Mouse (Mus musculus) embryonic facial prominence, embryonic 14.5 days (tissue): ENCODE data around the gene Cldn13. TPM values are rescaled to one million over a fixed set of nuclear protein-coding genes. Genes with fewer than 3 reads are reported as not detected.
"Not testable (repeated sequence)": the region's sequence is repeated elsewhere in the genome, so short reads cannot be mapped to it uniquely, and the experiment has no call there.

Source experiments
- ATAC-seq: fragments of 200-750 bp; cut with Nextera tagmentation; 2 replicates; pipeline ENCODE4 v1.8.0; 2017; ENCODE audit warnings: low read depth, moderate number of reproducible peaks, moderate TSS enrichment
- DNase-seq: peaks from one replicate; pipeline ENCODE4 v3.0.0-alpha.2; 2015; ENCODE audit warnings: low spot score
- H3K27ac ChIP-seq: fragments of 300-500 bp; sonication (generic); replicated peaks from 2 replicates; pipeline ENCODE4 v1.5.1; 2014; ENCODE audit warnings: low read depth, mild to moderate bottlenecking, low read length, moderate library complexity
- H3K27me3 ChIP-seq: fragments of 300-500 bp; sonication (generic); replicated peaks from 2 replicates; pipeline ENCODE4 v1.6.1; 2014; ENCODE audit warnings: low read length; ENCODE audit not compliant: control insufficient read depth, insufficient read depth
- H3K36me3 ChIP-seq: fragments of 300-500 bp; sonication (generic); 2 replicates; pipeline ENCODE4 v1.6.1; 2014; ENCODE audit warnings: low read length, mixed read lengths; ENCODE audit not compliant: control insufficient read depth, insufficient read depth
- H3K4me1 ChIP-seq: fragments of 300-500 bp; sonication (generic); 2 replicates; pipeline ENCODE4 v1.6.1; 2014; ENCODE audit warnings: antibody characterized with exemption, low read length; ENCODE audit not compliant: control insufficient read depth, insufficient read depth
- H3K4me2 ChIP-seq: fragments of 300-500 bp; sonication (generic); 2 replicates; pipeline ENCODE4 v1.6.1; 2014; ENCODE audit warnings: low read depth, mild to moderate bottlenecking, low read length, moderate library complexity, mixed read lengths
- H3K4me3 ChIP-seq: fragments of 300-500 bp; sonication (generic); 2 replicates; pipeline ENCODE4 v1.5.1; 2014; ENCODE audit warnings: low read depth, mild to moderate bottlenecking, low read length
- H3K9ac ChIP-seq: fragments of 300-500 bp; sonication (generic); 2 replicates; pipeline ENCODE4 v1.6.1; 2014; ENCODE audit warnings: low read depth, mild to moderate bottlenecking, low read length, moderate library complexity, mixed read lengths
- H3K9me3 ChIP-seq: fragments of 300-500 bp; sonication (generic); 2 replicates; pipeline ENCODE4 v1.6.1; 2016; ENCODE audit warnings: low read length; ENCODE audit not compliant: control insufficient read depth
- WGBS: fragments of 180-500 bp; shearing (Covaris S2); extraction: QIAGEN DNeasy Blood & Tissue Kit; methylation state at CpG from one replicate; pipeline ENCODE4 v1.1.7; 2014; 5-methylcytosine and 5-hydroxymethylcytosine counted together
- polyA plus RNA-seq: library from polyadenylated mRNA; unstranded; fragments of >200 nt; fragmentation: Nextera tagmentation; extraction: Ambion mirVana; gene quantifications from 2 replicates; pipeline ENCODE4 v1.2.1, GENCODE M21; 2014

Cldn13 gene
- polyA plus RNA-seq, 1 experiment from 2014 or later = 0.15 TPM

DNA sequence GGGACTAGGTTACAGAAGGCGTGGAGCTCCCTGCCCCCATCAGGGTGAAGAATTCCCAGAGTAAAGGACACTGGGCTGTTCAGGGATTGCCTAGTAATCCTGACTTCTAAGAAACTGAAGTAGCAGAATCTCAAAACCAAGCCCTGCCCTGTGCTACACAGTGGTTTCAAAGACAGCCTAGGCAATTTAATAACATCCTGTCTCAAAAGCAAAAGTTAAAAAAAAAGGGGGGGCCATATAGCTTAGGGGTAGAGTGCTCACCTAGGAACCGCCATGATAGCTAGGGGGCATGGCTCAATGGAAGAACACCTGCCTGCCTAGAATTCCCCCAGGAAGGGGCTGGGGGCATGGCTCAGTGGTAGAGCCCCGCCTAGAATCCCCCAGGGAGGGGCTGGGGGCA lies 23.7 kb upstream of the Cldn13 start:
- Histone ChIP-seq H3K9ac (no peak overlapping the region), H3K9me3 (no peaks in the 10 kb centered on the region), H3K27me3 (no peaks in the 10 kb centered on the region), H3K27ac (no peak overlapping the region), H3K4me1 (no peaks in the 10 kb centered on the region), H3K4me3 (no peak overlapping the region), H3K36me3 (0 out of 2 replicates have a peak, but pooled peaks cover 4% of the 10 kb centered on the region), H3K4me2 (no peak overlapping the region)
- 79% methylated on average over 3 of the region's 3 CpGs for WGBS
- DNase-seq (no peak), ATAC-seq (no peak)

DNA sequence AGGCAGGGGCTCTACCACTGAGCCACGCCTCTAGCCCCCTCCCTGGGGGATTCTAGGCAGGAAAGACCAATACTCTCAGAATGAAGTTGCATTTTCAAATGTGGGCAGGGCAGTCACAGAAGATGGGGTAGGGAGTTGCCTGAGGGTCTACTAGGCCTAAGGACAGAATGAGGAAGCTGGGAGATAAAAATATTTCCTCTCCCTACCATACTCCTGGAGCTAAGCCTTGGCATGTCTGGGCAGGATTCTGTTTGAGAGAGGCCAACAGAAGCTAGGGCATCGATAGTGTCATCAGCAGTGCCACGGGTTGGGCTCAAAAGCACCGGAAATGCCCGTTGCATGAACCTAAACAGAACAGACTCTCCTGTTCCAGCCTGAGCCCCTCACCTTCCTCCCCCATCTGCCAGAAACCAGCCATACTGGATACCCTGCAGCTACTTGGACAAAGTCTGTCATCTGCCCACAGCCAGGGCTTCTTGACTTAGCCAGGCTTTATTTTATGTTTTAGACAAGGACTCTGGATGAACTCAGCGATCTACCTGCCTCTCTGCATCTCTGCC lies 21.4 kb upstream of the Cldn13 start:
- no peak overlapping the region for H3K9ac ChIP-seq
- H3K27ac ChIP-seq = no peak overlapping the region
- 81% methylated on average over 6 of the region's 6 CpGs for WGBS
- no peak overlapping the region for H3K4me3 ChIP-seq
- ATAC-seq = no peak
- no peaks in the 10 kb centered on the region for H3K27me3 ChIP-seq
- H3K36me3 ChIP-seq = 0 out of 2 replicates have a peak, but pooled peaks cover 5% of the 10 kb centered on the region
- no peak overlapping the region for H3K4me2 ChIP-seq
- DNase-seq = peak; percentile 50
- no peaks in the 10 kb centered on the region for H3K9me3 ChIP-seq
- no peaks in the 10 kb centered on the region for H3K4me1 ChIP-seq

DNA sequence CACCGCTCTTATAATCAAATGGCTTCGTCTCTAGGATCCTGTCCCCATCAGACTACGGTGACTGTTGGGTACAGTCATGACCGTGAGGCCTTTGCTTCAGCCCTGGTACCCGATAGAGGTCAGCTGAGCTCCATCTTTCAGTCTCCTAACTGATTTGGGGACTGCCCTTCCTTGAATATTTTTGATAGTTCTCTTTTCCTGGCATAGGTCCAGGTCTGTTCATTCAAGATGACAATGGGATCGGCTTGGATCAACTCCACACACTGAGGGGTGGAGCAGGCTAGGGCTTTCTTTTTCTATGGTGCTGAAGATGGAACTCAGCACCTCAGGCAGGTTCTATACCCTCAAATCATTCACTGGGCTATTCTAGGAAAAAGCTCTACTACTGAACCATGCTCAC lies 20.7 kb upstream of the Cldn13 start:
- Histone ChIP-seq H3K36me3 (0 out of 2 replicates have a peak, but pooled peaks cover 5% of the 10 kb centered on the region), H3K9me3 (no peaks in the 10 kb centered on the region), H3K4me2 (no peak overlapping the region), H3K4me1 (no peaks in the 10 kb centered on the region), H3K27me3 (no peaks in the 10 kb centered on the region), H3K27ac (no peak overlapping the region), H3K4me3 (no peak overlapping the region), H3K9ac (no peak overlapping the region)
- 90% methylated on average over 6 of the region's 6 CpGs for WGBS
- ATAC-seq (no peak), DNase-seq (no peak)

DNA sequence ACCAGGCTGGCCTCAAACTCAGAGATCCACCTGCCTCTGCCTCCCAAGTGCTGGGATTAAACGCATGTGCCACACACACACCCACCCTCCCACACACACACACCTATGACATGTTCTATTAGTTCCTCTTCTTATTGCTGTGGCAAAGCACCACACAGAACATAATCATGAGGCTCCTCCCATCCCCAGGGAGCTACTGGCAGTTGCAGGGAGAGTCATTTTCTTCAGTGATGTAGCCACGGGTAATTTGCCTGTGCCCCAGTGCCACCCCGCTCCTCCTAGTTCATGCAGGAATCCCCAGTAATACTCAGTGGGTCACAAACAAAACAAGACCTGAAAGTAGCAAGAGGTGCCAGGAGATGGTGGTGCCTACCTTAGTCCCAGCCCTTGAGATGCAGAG lies 19.3 kb upstream of the Cldn13 start:
- Histone ChIP-seq H3K27me3 (no peaks in the 10 kb centered on the region), H3K27ac (no peak overlapping the region), H3K36me3 (0 out of 2 replicates have a peak, but pooled peaks cover 5% of the 10 kb centered on the region), H3K9ac (no peak overlapping the region), H3K4me3 (no peak overlapping the region), H3K4me2 (no peak overlapping the region), H3K4me1 (no peaks in the 10 kb centered on the region), H3K9me3 (no peaks in the 10 kb centered on the region)
- 91% methylated on average over 3 of the region's 3 CpGs for WGBS
- DNase-seq = no peak
- no peak for ATAC-seq

DNA sequence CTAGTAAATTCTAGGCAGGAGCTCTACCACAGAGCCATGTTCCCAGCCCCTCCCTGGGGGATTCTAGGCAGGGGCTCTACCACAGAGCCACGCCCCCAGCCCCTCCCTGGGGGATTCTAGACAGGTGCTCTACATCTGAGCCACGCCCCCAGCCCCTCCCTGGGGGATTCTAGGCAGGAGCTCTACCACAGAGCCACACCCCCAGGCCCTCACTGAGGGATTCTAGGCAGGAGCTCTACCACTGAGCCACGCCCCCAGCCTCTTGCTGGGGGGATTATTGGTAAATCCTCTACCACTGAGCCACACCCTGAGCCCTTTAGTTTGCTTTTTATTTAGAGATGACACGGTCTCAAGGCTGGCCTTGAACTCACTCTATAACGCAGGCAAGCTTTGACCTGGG lies 18.4 kb upstream of the Cldn13 start:
- H3K4me1 ChIP-seq, DNase-seq, H3K27me3 ChIP-seq, H3K9me3 ChIP-seq, H3K27ac ChIP-seq, H3K4me3 ChIP-seq, H3K36me3 ChIP-seq, H3K9ac ChIP-seq, ATAC-seq, H3K4me2 ChIP-seq: not testable (repeated sequence)
- 87% methylated on average over 5 of the region's 5 CpGs for WGBS

DNA sequence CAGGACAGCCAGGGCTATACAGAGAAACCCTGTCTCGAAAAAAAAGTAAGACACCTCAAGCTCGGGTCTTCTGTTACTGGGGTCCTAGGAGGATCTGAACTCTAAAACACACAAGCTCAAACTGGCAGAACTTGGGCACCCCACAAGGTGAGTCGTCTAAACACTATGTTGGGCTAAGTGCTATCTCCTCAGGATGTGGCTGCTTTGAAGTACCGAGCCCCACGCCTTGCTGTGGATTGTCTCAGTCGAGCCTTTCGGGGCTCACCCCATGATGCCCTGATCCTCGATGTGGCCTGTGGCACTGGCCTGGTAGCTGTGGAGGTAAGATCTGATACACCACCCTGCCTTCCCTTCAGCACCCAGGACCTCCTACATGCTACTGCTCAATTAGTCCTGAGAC lies 18.0 kb upstream of the Cldn13 start:
- Histone ChIP-seq H3K9me3 (no peaks in the 10 kb centered on the region), H3K4me3 (no peak overlapping the region), H3K27me3 (no peaks in the 10 kb centered on the region), H3K27ac (no peak overlapping the region), H3K9ac (no peak overlapping the region), H3K4me1 (no peaks in the 10 kb centered on the region), H3K4me2 (peak overlapping the region; percentile 96; the same call in 1 of the 2 replicates), H3K36me3 (0 out of 2 replicates have a peak, but pooled peaks cover 5% of the 10 kb centered on the region)
- ATAC-seq (no peak), DNase-seq (no peak)
- WGBS = 91% methylated on average over 8 of the region's 8 CpGs

DNA sequence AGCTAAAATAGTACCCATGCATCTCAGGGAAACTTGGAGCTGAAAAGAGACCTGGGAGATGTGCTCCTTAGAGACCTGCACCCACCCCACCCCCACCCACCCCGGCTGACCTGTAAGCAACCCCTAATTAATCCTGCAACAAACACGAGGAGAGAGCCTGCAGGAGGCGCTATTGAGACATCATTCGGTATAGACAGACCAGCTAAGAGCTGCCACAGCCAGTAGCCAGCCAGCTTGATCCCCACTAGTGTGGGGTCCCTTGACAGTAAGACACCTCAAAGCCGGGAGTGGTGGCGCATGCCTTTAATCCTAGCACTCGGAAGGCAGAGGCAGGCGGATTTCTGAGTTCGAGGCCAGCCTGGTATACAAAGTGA lies 17.6 kb upstream of the Cldn13 start:
- DNase-seq = peak; percentile 79
- Histone ChIP-seq H3K27me3 (no peaks in the 10 kb centered on the region), H3K27ac (no peak overlapping the region; the same call in 1 of the 2 replicates), H3K36me3 (0 out of 2 replicates have a peak, but pooled peaks cover 5% of the 10 kb centered on the region), H3K4me3 (peak overlapping the region; percentile 65), H3K4me1 (no peaks in the 10 kb centered on the region), H3K9ac (peak overlapping the region; percentile 85), H3K9me3 (no peaks in the 10 kb centered on the region), H3K4me2 (peak overlapping the region; percentile 96)
- peak; percentile 17; the same call in 1 of the 2 replicates for ATAC-seq
- 46% methylated on average over 9 of the region's 9 CpGs for WGBS

DNA sequence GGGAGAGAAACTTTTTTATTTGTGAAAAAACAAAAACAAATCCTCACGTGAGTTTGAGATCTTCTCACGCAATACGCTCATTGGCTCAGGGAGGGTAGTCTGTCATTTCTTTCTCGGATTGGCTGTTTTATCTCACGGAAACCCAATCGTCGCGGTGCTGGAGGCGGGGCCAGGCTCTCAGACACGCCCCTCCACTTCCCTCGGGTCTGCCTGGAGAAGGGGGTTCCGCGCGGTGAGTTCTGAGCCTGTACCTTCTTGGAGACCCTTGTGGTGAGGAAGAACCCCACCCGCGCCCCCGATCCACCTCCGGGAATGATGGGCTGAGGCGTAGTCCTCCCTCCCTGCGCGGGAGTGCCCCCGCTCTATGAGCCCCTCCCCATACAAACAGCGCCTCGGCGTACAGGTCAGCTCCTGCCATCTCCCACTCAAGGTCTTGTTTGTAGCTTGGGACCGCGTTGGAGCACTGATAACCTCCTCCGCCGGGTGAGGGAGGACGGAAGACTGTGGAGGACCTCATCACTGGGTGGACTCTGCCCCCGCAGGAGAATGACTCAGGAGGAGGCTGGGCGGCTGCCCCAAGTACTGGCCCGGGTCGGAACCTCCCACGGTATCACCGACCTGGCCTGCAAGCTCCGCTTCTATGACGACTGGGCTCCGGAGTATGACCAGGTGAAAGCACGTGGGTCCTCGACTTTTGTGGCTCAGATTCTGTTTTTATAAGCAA lies 17.0 kb upstream of the Cldn13 start, which contains the start of gene Mettl27:
Mettl27 (plus strand) TSS at position 190 of the 724 bp plus-strand sequence.
- ATAC-seq = peak; percentile 97
- WGBS = 1% methylated on average over 40 of the region's 41 CpGs
- 0 out of 2 replicates have a peak, but pooled peaks cover 5% of the 10 kb centered on the region for H3K36me3 ChIP-seq
- no peak within 1 kb of the TSS; the same call in 1 of the 2 replicates for H3K27ac ChIP-seq
- H3K9ac ChIP-seq = peak within 1 kb of the TSS; percentile 85
- DNase-seq = peak; percentile 97
- peak within 1 kb of the TSS; percentile 96 for H3K4me2 ChIP-seq
- H3K4me1 ChIP-seq = no peaks in the 10 kb centered on the region
- no peaks in the 10 kb centered on the region for H3K9me3 ChIP-seq
- H3K4me3 ChIP-seq = peak within 1 kb of the TSS; percentile 65
- no peaks in the 10 kb centered on the region for H3K27me3 ChIP-seq
